Mouse (Mus musculus) lung, embryonic 16.5 days (tissue): ENCODE measurements around the gene Cd5. TPM values are rescaled to one million over a fixed set of nuclear protein-coding genes. Genes with fewer than 3 reads are reported as not detected.
A peak's percentile ranks its signal among the peaks of the same experiment; 100 is the strongest.

Source experiments
- ATAC-seq: fragments of 200-750 bp; cut with Nextera tagmentation; 2 replicates; pipeline ENCODE4 v1.8.0; 2017; ENCODE audit warnings: low read depth, mild to moderate bottlenecking, moderate library complexity
- H3K27ac ChIP-seq: fragments of 300-500 bp; sonication (generic); 2 replicates; pipeline ENCODE4 v1.5.1; 2014; ENCODE audit warnings: mild to moderate bottlenecking, control low read depth, low read length
- H3K27me3 ChIP-seq: fragments of 300-500 bp; sonication (generic); 2 replicates; pipeline ENCODE4 v1.6.1; 2014; ENCODE audit warnings: low read depth, low read length, mixed read lengths; ENCODE audit not compliant: control insufficient read depth, insufficient read depth
- H3K36me3 ChIP-seq: fragments of 300-500 bp; sonication (generic); 2 replicates; pipeline ENCODE4 v1.6.1; 2014; ENCODE audit warnings: low read length; ENCODE audit not compliant: control insufficient read depth, insufficient read depth
- H3K4me1 ChIP-seq: fragments of 300-500 bp; sonication (generic); replicated peaks from 2 replicates; pipeline ENCODE4 v1.6.1; 2014; ENCODE audit warnings: low read length, mixed read lengths; ENCODE audit not compliant: control insufficient read depth, insufficient read depth
- H3K4me2 ChIP-seq: fragments of 300-500 bp; sonication (generic); 2 replicates; pipeline ENCODE4 v1.6.1; 2014; ENCODE audit warnings: low read depth, low read length, control low read depth
- H3K4me3 ChIP-seq: fragments of 300-500 bp; sonication (generic); 2 replicates; pipeline ENCODE4 v1.5.1; 2014; ENCODE audit warnings: mild to moderate bottlenecking, low read length, control low read depth
- H3K9ac ChIP-seq: fragments of 300-500 bp; sonication (generic); 2 replicates; pipeline ENCODE4 v1.6.1; 2014; ENCODE audit warnings: low read length, control low read depth
- H3K9me3 ChIP-seq: fragments of 300-500 bp; sonication (generic); 2 replicates; pipeline ENCODE4 v1.6.1; 2016; ENCODE audit warnings: low read length; ENCODE audit not compliant: control insufficient read depth
- WGBS: fragments of 180-500 bp; shearing (Covaris S2); extraction: QIAGEN DNeasy Blood & Tissue Kit; methylation state at CpG from one replicate; pipeline ENCODE4 v1.1.7; 2014; 5-methylcytosine and 5-hydroxymethylcytosine counted together
- polyA plus RNA-seq: library from polyadenylated mRNA; unstranded; fragments of >200 nt; fragmentation: Nextera tagmentation; extraction: Ambion mirVana; gene quantifications from 2 replicates; pipeline ENCODE4 v1.2.1, GENCODE M21; 2015

Cd5 gene
- polyA plus RNA-seq, 1 experiment from 2014 or later: 0.87 TPM

- no peaks in the 10 kb centered on the region for H3K27me3 ChIP-seq
- peak; percentile 38; the same call in 1 of the 2 replicates for ATAC-seq
- H3K9ac ChIP-seq: no peak overlapping the region
- H3K4me1 ChIP-seq: peaks cover 4% of the 10 kb centered on the region; the same call in 1 of the 2 replicates
- no peak overlapping the region for H3K4me3 ChIP-seq
- H3K9me3 ChIP-seq: no peaks in the 10 kb centered on the region
- H3K27ac ChIP-seq: no peak overlapping the region
- H3K4me2 ChIP-seq: no peak overlapping the region
- H3K36me3 ChIP-seq: no peaks in the 10 kb centered on the region
- WGBS: 53% methylated on average over 1 of the region's 1 CpGs
These were observed 60.1 kb downstream of the Cd5 start for GRCm38 (mm10) chr19:10678772-10679067.

- Histone ChIP-seq H3K27ac (no peak within 1 kb of the TSS), H3K4me1 (peaks cover 4% of the 10 kb centered on the region; the same call in 1 of the 2 replicates), H3K4me3 (no peak within 1 kb of the TSS), H3K36me3 (no peaks in the 10 kb centered on the region), H3K27me3 (no peaks in the 10 kb centered on the region), H3K4me2 (no peak within 1 kb of the TSS), H3K9ac (no peak within 1 kb of the TSS), H3K9me3 (no peaks in the 10 kb centered on the region)
- peak; percentile 53 for ATAC-seq
- WGBS: 23% methylated on average over 6 of the region's 6 CpGs
These were observed 60.7 kb downstream of the Cd5 start, which contains the start of gene Pga5 for GRCm38 (mm10) chr19:10677915-10678771. Pga5 (minus strand) TSS chr19:10678071.

- Histone ChIP-seq H3K27me3 (no peaks in the 10 kb centered on the region), H3K9ac (no peak overlapping the region), H3K4me1 (peaks cover 4% of the 10 kb centered on the region; the same call in 1 of the 2 replicates), H3K4me3 (no peak overlapping the region), H3K27ac (no peak overlapping the region), H3K9me3 (no peaks in the 10 kb centered on the region), H3K4me2 (no peak overlapping the region), H3K36me3 (no peaks in the 10 kb centered on the region)
- ATAC-seq: no peak
- WGBS: 79% methylated on average over 16 of the region's 16 CpGs
These were observed 62.1 kb downstream of the Cd5 start for GRCm38 (mm10) chr19:10676656-10677055.

- Histone ChIP-seq H3K27me3 (no peaks in the 10 kb centered on the region), H3K4me3 (no peak overlapping the region)
- WGBS: 58% methylated on average over 1 of the region's 1 CpGs
These were observed 65.5 kb downstream of the Cd5 start for GRCm38 (mm10) chr19:10673275-10673674.

DNA sequence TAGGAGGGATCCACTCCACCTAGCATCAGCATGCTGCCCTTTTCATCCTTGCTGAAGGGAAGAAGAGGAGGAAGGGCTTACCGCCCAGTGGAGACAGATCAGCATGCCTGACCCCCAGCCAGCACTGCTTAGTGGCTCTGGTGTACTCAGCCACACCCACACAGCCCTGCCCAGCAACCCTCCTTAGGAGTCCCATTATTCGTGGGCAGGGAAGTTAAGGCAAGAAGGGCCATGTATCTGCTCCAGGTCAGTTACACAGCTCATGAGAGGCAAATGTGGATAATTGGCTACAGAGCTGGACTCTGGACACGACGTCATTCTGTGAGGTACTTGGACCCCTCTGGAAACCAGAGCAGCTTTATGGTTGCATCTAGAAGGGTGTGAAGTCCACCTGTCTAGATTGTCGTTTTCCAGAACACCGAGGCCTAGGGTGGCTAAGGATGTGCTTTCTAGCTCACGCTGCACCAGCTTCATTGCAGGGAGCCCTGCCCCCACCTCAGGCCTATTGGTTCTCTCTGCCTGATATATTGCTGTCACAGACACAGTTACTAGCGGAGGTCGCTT is 66.9 kb downstream of the Cd5 start:
- 65% methylated on average over 9 of the region's 9 CpGs for WGBS

More at GRCm38 (mm10) chr19:10673275-10673674, 65.5 kb downstream of the Cd5 start:
- no peaks in the 10 kb centered on the region for H3K4me1 ChIP-seq
- no peak overlapping the region for H3K4me2 ChIP-seq
- ATAC-seq: no peak
- H3K9me3 ChIP-seq: no peaks in the 10 kb centered on the region
- no peak overlapping the region for H3K9ac ChIP-seq
- H3K27ac ChIP-seq: no peak overlapping the region
- no peaks in the 10 kb centered on the region for H3K36me3 ChIP-seq

DNA sequence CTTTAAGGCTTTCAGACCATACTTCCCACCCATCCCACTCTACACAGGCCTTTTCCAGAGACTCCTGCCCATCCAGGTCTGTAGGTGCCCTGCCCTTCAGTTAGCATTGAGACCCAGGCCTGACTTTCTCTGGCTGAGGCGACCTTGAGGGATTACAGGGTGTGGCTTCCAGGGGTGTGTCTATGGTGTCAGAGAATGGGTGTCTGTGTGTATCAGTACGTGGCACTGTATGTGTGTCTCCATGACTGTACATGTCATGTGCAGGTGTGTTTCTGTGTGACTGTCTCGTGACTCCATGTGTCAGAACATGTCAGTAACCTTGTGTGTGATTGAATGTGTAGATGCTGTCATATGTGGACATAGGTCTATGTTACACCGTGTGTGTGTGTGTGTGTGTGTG is 67.5 kb downstream of the Cd5 start:
- Histone ChIP-seq H3K27me3 (no peaks in the 10 kb centered on the region), H3K27ac (no peak overlapping the region), H3K4me3 (no peak overlapping the region), H3K9ac (no peak overlapping the region), H3K4me1 (no peaks in the 10 kb centered on the region), H3K9me3 (no peaks in the 10 kb centered on the region), H3K4me2 (no peak overlapping the region), H3K36me3 (no peaks in the 10 kb centered on the region)
- no peak for ATAC-seq
- 76% methylated on average over 4 of the region's 4 CpGs for WGBS

More for the DNA sequence above, 66.9 kb downstream of the Cd5 start:
- no peak for ATAC-seq
- Histone ChIP-seq H3K36me3 (no peaks in the 10 kb centered on the region), H3K4me2 (no peak overlapping the region), H3K27me3 (no peaks in the 10 kb centered on the region), H3K9ac (no peak overlapping the region), H3K4me3 (no peak overlapping the region), H3K27ac (no peak overlapping the region), H3K9me3 (no peaks in the 10 kb centered on the region), H3K4me1 (no peaks in the 10 kb centered on the region)

Other genes starting within 250 kb of the Cd5 start
- gene Cpsf7, start 213.7 kb downstream of the Cd5 start, polyA plus RNA-seq: 41.7 and 47.6 TPM in 2 replicates
- 53.4 and 55.3 TPM in 2 replicates for gene Sdhaf2, start 212.9 kb downstream of the Cd5 start, polyA plus RNA-seq
- gene Tmem216, start 182.8 kb downstream of the Cd5 start, polyA plus RNA-seq: 39.8 and 41.6 TPM in 2 replicates
- 23.6 and 25.2 TPM in 2 replicates for gene Cyb561a3, start 161.8 kb downstream of the Cd5 start, polyA plus RNA-seq
- gene Tmem138, start 161.6 kb downstream of the Cd5 start, polyA plus RNA-seq: 46.5 and 47.1 TPM in 2 replicates
- gene Ddb1, start 133.7 kb downstream of the Cd5 start, polyA plus RNA-seq: 348 and 364 TPM in 2 replicates
- 16.7 and 16.9 TPM in 2 replicates for gene Tkfc, start 133.3 kb downstream of the Cd5 start, polyA plus RNA-seq
- gene Vwce, start 104.8 kb downstream of the Cd5 start, polyA plus RNA-seq: 0.82 and 0.88 TPM in 2 replicates
- gene Pga5, start 60.9 kb downstream of the Cd5 start, polyA plus RNA-seq: not detected in 2 replicates
- 29.9 and 36.2 TPM in 2 replicates for gene Vps37c, start 50.3 kb downstream of the Cd5 start, polyA plus RNA-seq
- 0.10 and 0.55 TPM in 2 replicates for gene Cd6, start 91.1 kb upstream of the Cd5 start, polyA plus RNA-seq
- gene Slc15a3, start 100.7 kb upstream of the Cd5 start, polyA plus RNA-seq: 0.50 and 0.83 TPM in 2 replicates
- 66.5 and 71.7 TPM in 2 replicates for gene Tmem132a, start 130.9 kb upstream of the Cd5 start, polyA plus RNA-seq
- 145 and 147 TPM in 2 replicates for gene Tmem109, start 143.0 kb upstream of the Cd5 start, polyA plus RNA-seq
- gene Prpf19, start 156.2 kb upstream of the Cd5 start, polyA plus RNA-seq: 33.0 and 34.4 TPM in 2 replicates
- gene Zp1, start 181.6 kb upstream of the Cd5 start, polyA plus RNA-seq: not detected in 2 replicates
- 0.11 and 0.16 TPM in 2 replicates for gene Ptgdr2, start 198.2 kb upstream of the Cd5 start, polyA plus RNA-seq
- 22.6 and 23.9 TPM in 2 replicates for gene Ccdc86, start 210.3 kb upstream of the Cd5 start, polyA plus RNA-seq
- gene Ms4a10, start 235.7 kb upstream of the Cd5 start, polyA plus RNA-seq: not detected in 2 replicates